Mouse (Mus musculus) embryonic facial prominence, embryonic 11.5 days (tissue): ENCODE results near the gene Cinp. TPM values are rescaled to one million over a fixed set of nuclear protein-coding genes. Genes with fewer than 3 reads are reported as not detected.

Source experiments
- ATAC-seq: fragments of 200-750 bp; cut with Nextera tagmentation; replicated peaks from 2 replicates; pipeline ENCODE4 v1.8.0; 2017; ENCODE audit warnings: low read depth; ENCODE audit not compliant: insufficient number of reproducible peaks, low FRiP score, low TSS enrichment
- DNase-seq: peaks from one replicate; pipeline ENCODE4 v3.0.0-alpha.2; 2015; ENCODE audit warnings: low spot score
- H3K27ac ChIP-seq: fragments of 300-500 bp; sonication (generic); replicated peaks from 2 replicates; pipeline ENCODE4 v1.5.1; 2014; ENCODE audit warnings: mild to moderate bottlenecking, low read depth, low read length, control low read depth
- H3K27me3 ChIP-seq: fragments of 300-500 bp; sonication (generic); 2 replicates; pipeline ENCODE4 v1.6.1; 2014; ENCODE audit warnings: mild to moderate bottlenecking, low read length, moderate library complexity, mixed read lengths; ENCODE audit not compliant: control insufficient read depth, insufficient read depth
- H3K36me3 ChIP-seq: fragments of 300-500 bp; sonication (generic); replicated peaks from 2 replicates; pipeline ENCODE4 v1.6.1; 2014; ENCODE audit warnings: low read depth, mild to moderate bottlenecking, low read length, moderate library complexity, mixed read lengths; ENCODE audit not compliant: control insufficient read depth, insufficient read depth
- H3K4me1 ChIP-seq: fragments of 300-500 bp; sonication (generic); 2 replicates; pipeline ENCODE4 v1.6.1; 2014; ENCODE audit warnings: low read length, mixed read lengths; ENCODE audit not compliant: control insufficient read depth, insufficient read depth
- H3K4me2 ChIP-seq: fragments of 300-500 bp; sonication (generic); 2 replicates; pipeline ENCODE4 v1.6.1; 2014; ENCODE audit warnings: low read depth, mild to moderate bottlenecking, control low read depth, low read length, moderate library complexity
- H3K4me3 ChIP-seq: fragments of 300-500 bp; sonication (generic); 2 replicates; pipeline ENCODE4 v1.5.1; 2014; ENCODE audit warnings: low read depth, low read length, control low read depth
- H3K9ac ChIP-seq: fragments of 300-500 bp; sonication (generic); replicated peaks from 2 replicates; pipeline ENCODE4 v1.6.1; 2014; ENCODE audit warnings: mild to moderate bottlenecking, control low read depth, low read length
- H3K9me3 ChIP-seq: fragments of 300-500 bp; sonication (generic); replicated peaks from 2 replicates; pipeline ENCODE4 v1.6.1; 2016; ENCODE audit warnings: mild to moderate bottlenecking, low read length, inconsistent platforms, mixed read lengths; ENCODE audit not compliant: control insufficient read depth
- WGBS: fragments of 180-500 bp; shearing (Covaris S2); extraction: QIAGEN DNeasy Blood & Tissue Kit; methylation state at CpG from one replicate; pipeline ENCODE4 v1.1.7; 2014; 5-methylcytosine and 5-hydroxymethylcytosine counted together
- polyA plus RNA-seq: library from polyadenylated mRNA; unstranded; fragments of >200 nt; fragmentation: Nextera tagmentation; extraction: Ambion mirVana; gene quantifications from 2 replicates; pipeline ENCODE4 v1.2.1, GENCODE M21; 2014

The Cinp gene
- polyA plus RNA-seq: 82.3 and 92.2 TPM in 2 replicates

GRCm38 (mm10) chr12:110889036-110890020 lies at the start of gene Cinp, which contains the start of gene Tecpr2:
Gene Cinp, minus strand, starts transcription at chr12:110889145.
Gene Tecpr2, plus strand, starts transcription at chr12:110889264.
- Histone ChIP-seq H3K4me2 (peak within 1 kb of the TSS; percentile 89), H3K27me3 (no peaks in the 10 kb centered on the region), H3K36me3 (no peaks in the 10 kb centered on the region; the same call in 1 of the 2 replicates), H3K4me3 (peak within 1 kb of the TSS; percentile 85), H3K9me3 (no peaks in the 10 kb centered on the region), H3K9ac (peak within 1 kb of the TSS; percentile 85), H3K27ac (peak within 1 kb of the TSS; percentile 81; the same call in 1 of the 2 replicates), H3K4me1 (no peaks in the 10 kb centered on the region)
- under 1% methylated on average over 62 of the region's 74 CpGs for WGBS
- ATAC-seq (peak; percentile 97), DNase-seq (peak; percentile 100)

DNA sequence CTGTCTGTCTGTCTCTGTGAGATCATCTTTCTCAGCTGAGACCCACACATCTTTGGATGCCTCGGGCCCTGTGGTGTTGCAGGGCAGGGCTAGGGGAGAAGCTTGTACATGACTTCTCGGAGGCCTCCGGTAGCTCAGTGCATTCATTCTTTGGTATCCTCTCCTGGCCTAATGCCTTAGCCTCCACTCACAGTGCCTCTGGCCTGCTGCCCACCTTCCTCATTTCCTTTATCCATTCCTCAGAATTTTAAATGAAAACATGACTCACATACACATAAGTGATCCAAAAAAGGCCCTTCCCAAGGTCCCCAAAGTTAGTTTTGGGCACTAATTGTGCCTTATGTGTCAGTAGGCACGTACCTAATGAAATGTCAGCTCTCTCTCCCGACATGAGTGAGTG lies 48.6 kb upstream of the Cinp start:
- Histone ChIP-seq H3K4me3 (no peak overlapping the region), H3K27ac (no peak overlapping the region), H3K9me3 (no peaks in the 10 kb centered on the region), H3K27me3 (no peaks in the 10 kb centered on the region), H3K4me1 (no peaks in the 10 kb centered on the region), H3K36me3 (no peaks in the 10 kb centered on the region; the same call in 1 of the 2 replicates), H3K4me2 (no peak overlapping the region), H3K9ac (no peak overlapping the region)
- DNase-seq: no peak
- no peak for ATAC-seq
- 90% methylated on average over 5 of the region's 5 CpGs for WGBS

DNA sequence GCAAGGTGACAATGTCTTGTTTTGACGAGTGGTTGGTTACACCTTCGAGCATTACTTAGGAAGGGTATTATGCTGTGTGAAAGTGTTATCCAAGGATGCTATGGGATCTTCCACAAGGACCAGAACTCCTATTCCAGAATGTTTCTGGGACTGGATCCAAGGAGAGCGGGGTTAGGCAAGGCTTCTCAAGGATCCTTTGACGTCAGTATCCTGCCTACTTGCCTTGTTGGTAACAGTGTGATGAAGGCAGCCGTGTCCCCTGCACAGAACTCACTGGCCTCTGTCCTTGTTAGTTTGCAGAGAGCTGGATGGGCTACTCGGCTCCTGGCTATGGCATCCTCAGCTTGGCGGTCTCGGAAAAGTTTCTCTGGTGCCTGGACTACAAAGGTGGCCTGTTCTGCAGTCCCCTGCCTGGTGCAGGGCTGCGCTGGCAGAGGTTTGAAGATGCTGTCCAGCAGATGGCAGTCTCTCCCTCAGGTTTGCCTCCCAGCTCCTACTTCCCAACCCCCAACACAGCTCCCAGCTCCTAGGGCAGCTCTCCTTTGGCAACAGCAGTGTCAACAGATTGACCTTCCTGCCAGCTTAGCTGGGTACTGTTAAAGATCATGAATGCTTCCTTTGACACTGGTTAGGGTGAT lies 47.2 kb upstream of the Cinp start:
- H3K4me3 ChIP-seq: no peak overlapping the region
- ATAC-seq (peak; percentile 56; the same call in 1 of the 2 replicates), DNase-seq (peak; percentile 86)
- H3K9ac ChIP-seq: no peak overlapping the region
- H3K4me2 ChIP-seq: no peak overlapping the region
- H3K27ac ChIP-seq: no peak overlapping the region
- no peaks in the 10 kb centered on the region for H3K27me3 ChIP-seq
- no peaks in the 10 kb centered on the region for H3K9me3 ChIP-seq
- 57% methylated on average over 9 of the region's 9 CpGs for WGBS
- no peaks in the 10 kb centered on the region for H3K4me1 ChIP-seq
- H3K36me3 ChIP-seq: no peaks in the 10 kb centered on the region; the same call in 1 of the 2 replicates

DNA sequence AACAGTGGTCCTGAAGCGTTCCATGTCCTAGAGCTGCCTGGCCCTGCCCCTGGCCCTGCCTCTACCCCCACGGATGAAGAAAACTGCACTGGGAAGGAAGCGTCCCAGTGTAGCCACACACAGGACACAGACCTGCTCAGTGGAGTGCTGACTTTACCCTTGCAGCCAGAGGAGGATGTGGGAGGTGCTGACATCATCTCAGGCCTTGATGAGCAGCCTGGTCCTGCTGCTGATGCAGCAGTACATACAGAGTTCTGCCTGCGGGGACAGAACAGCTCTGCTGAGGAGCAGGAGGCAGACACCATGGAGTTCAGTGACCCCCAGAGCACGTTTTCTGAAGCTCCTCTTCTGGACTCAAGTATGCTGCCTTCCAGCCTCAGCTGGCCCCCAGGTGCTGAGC lies 43.9 kb upstream of the Cinp start:
- DNase-seq (no peak), ATAC-seq (no peak)
- H3K9ac ChIP-seq: no peak overlapping the region
- H3K36me3 ChIP-seq: peaks cover 2% of the 10 kb centered on the region
- no peaks in the 10 kb centered on the region for H3K9me3 ChIP-seq
- no peak overlapping the region for H3K4me2 ChIP-seq
- WGBS: 71% methylated on average over 5 of the region's 5 CpGs
- no peak overlapping the region for H3K27ac ChIP-seq
- H3K4me1 ChIP-seq: no peaks in the 10 kb centered on the region
- no peak overlapping the region for H3K4me3 ChIP-seq
- no peaks in the 10 kb centered on the region for H3K27me3 ChIP-seq

- Histone ChIP-seq H3K36me3 (no peaks in the 10 kb centered on the region), H3K4me2 (no peak overlapping the region), H3K9me3 (no peaks in the 10 kb centered on the region), H3K4me1 (no peaks in the 10 kb centered on the region), H3K4me3 (no peak overlapping the region), H3K9ac (no peak overlapping the region), H3K27ac (no peak overlapping the region), H3K27me3 (no peaks in the 10 kb centered on the region)
- DNase-seq: no peak
- no peak for ATAC-seq
- 78% methylated on average over 5 of the region's 5 CpGs for WGBS
Measured at GRCm38 (mm10) chr12:110921572-110921971, 32.6 kb upstream of the Cinp start.

DNA sequence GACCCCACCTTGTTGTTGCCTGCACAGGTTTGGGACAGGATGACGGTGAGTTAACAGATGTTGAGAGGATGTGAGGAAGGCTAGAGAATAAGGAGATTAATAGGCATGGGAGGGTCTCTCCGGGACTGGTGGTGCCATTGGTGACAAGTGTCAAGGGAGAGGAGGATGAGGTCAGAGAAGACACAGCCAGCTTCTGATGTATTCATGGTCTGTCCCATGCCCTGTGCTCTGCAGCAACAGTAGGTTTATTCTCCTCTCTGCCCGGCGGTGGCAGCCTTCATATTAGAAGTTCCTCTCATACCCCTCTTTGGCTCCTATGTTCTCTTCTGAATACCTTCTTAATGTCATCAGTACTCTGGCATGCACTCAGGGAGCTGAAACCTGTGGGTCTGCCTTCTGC lies 31.3 kb upstream of the Cinp start:
- no peak overlapping the region for H3K4me3 ChIP-seq
- H3K27me3 ChIP-seq: no peaks in the 10 kb centered on the region
- 96% methylated on average over 4 of the region's 4 CpGs for WGBS
- H3K36me3 ChIP-seq: no peaks in the 10 kb centered on the region
- no peak overlapping the region for H3K9ac ChIP-seq
- no peaks in the 10 kb centered on the region for H3K9me3 ChIP-seq
- H3K4me2 ChIP-seq: no peak overlapping the region
- no peaks in the 10 kb centered on the region for H3K4me1 ChIP-seq
- DNase-seq: no peak
- ATAC-seq: no peak
- no peak overlapping the region for H3K27ac ChIP-seq

- no peaks in the 10 kb centered on the region for H3K4me1 ChIP-seq
- no peak overlapping the region for H3K4me2 ChIP-seq
- no peak overlapping the region for H3K27ac ChIP-seq
- H3K36me3 ChIP-seq: no peaks in the 10 kb centered on the region
- 85% methylated on average over 9 of the region's 9 CpGs for WGBS
- ATAC-seq: no peak
- DNase-seq: no peak
- H3K4me3 ChIP-seq: no peak overlapping the region
- H3K27me3 ChIP-seq: no peaks in the 10 kb centered on the region
- H3K9ac ChIP-seq: no peak overlapping the region
- H3K9me3 ChIP-seq: no peaks in the 10 kb centered on the region
Measured at GRCm38 (mm10) chr12:110915761-110916160, 26.8 kb upstream of the Cinp start.

DNA sequence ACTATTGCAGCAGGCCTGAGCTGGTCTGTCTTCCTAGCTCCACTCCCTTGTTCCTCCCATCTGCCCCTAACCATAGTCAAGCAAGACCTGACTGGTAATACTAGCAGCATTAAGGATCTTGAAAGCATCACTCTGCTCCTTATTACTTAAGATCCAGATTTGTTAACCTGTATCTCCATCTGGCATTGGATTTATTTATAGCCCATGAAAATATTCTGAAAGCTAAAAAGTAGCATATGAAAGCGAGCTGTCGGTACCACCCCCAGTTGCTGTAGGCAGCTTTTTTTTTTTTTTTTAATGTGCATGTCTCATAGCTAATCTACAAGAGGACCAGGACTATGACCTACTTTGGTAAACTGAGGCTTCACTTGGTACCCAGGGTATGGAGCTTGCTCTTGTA lies 21.0 kb upstream of the Cinp start:
- no peak overlapping the region for H3K4me3 ChIP-seq
- H3K4me1 ChIP-seq: no peaks in the 10 kb centered on the region
- no peaks in the 10 kb centered on the region for H3K27me3 ChIP-seq
- no peak for ATAC-seq
- DNase-seq: no peak
- no peaks in the 10 kb centered on the region; the same call in 1 of the 2 replicates for H3K36me3 ChIP-seq
- no peak overlapping the region for H3K4me2 ChIP-seq
- H3K9ac ChIP-seq: no peak overlapping the region
- 90% methylated on average over 2 of the region's 2 CpGs for WGBS
- no peaks in the 10 kb centered on the region for H3K9me3 ChIP-seq
- H3K27ac ChIP-seq: no peak overlapping the region
